9 mouse cellular contexts compared by ENCODE assay signal in the genomic region with DNA sequence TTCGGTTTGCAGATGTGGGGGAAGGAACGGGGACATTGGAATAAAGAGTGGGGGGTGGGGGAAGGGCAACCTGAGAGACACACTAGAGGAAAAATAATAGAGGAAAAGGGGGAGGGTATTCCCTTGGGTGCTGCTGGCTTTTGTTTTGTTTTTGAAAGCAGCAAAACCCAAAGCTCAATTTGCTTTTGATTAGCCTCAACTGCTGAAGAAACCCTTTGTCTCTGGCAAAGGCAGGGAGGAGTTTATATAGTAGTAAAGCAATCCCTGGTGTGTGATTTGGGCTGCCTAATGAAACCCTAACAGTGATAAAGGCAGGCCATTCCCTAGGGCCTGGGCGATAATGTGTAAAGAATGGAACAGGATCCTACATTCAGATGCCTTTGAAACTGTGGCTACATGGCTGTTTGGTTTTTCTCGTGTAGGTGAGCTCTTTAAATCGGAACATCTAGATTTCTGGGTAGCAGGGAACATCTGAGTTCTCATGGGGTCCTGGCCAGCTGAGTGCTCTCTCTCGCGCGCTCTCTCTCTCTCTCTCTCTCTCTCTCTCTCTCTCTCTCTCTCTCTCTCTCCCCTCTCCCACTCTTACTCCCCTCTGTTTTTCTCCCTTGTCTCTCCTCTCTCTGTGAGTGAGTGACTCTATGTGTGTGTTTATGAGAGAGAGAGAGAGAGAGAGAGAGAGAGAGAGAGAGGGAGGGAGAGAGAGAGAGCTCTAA. TPM values are rescaled to one million over a fixed set of nuclear protein-coding genes. Genes with fewer than 3 reads are reported as not detected.
DNase-seq lines count a peak whose midpoint lies in the region; ATAC-seq lines count a peak whose summit lies in the region.
"Had no signal": no experiment of that assay in that cellular context is flagged by ENCODE, and none has a peak within 500 bp of the region (broad histone marks: within the 10 kb centered on the region; RNA-seq: fewer than 3 reads in every experiment).

No protein-coding gene starts in this region.

- H3K9ac ChIP-seq in neural tube, embryonic 11.5 days (ENCODE audit: low read length) = no peak overlapping the region
- H3K9ac ChIP-seq in forebrain, embryonic 15.5 days (replicated peaks) = no peak overlapping the region
- H3K9ac ChIP-seq in liver, embryonic 12.5 days = no peak overlapping the region
- H3K9ac ChIP-seq in stomach, embryonic 16.5 days (ENCODE audit: low read length) = no peak overlapping the region

- WGBS in neural tube, embryonic 11.5 days = 12% methylated on average over 8 of the region's 8 CpGs
- 7% methylated on average over 8 of the region's 8 CpGs for WGBS in forebrain, embryonic 15.5 days
- 47% methylated on average over 8 of the region's 8 CpGs for WGBS in liver, embryonic 12.5 days (ENCODE audit: insufficient replicate concordance)
- WGBS in stomach, embryonic 16.5 days = 47% methylated on average over 8 of the region's 8 CpGs

- ATAC-seq in neural tube, embryonic 11.5 days (ENCODE audit: insufficient read depth, low FRiP score, low TSS enrichment) = peak; percentile 54; the same call in 1 of the 2 replicates
- peak; percentile 33; the same call in 1 of the 2 replicates for ATAC-seq in forebrain, embryonic 15.5 days (replicated peaks)
- ATAC-seq in liver, embryonic 12.5 days = no peak
- ATAC-seq in stomach, embryonic 16.5 days (ENCODE audit: insufficient read depth, low FRiP score) = no peak
- no peak for ATAC-seq in CD4-positive, CD25-positive, alpha-beta regulatory T cell, adult 4 months

- peak; percentile 44 for DNase-seq in neural tube, embryonic 11.5 days (ENCODE audit: low spot score)
- no peak for DNase-seq in neural tube, embryonic 10.5 days (ENCODE audit: extremely low spot score, low spot score)
- DNase-seq in thymus, postnatal 14 days = no peak
- DNase-seq: kidney, adult 11 months; lung, postnatal 10 days had no signal

- H3K36me3 ChIP-seq in neural tube, embryonic 11.5 days (ENCODE audit: control insufficient read depth, insufficient read depth, low read length) = no peaks in the 10 kb centered on the region
- H3K36me3 ChIP-seq in forebrain, embryonic 15.5 days = no peaks in the 10 kb centered on the region
- no peaks in the 10 kb centered on the region for H3K36me3 ChIP-seq in liver, embryonic 12.5 days
- H3K36me3 ChIP-seq in stomach, embryonic 16.5 days (ENCODE audit: control insufficient read depth, insufficient read depth, low read length) = no peaks in the 10 kb centered on the region

- peak overlapping the region; percentile 53 for H3K4me2 ChIP-seq in neural tube, embryonic 11.5 days (ENCODE audit: low read depth)
- H3K4me2 ChIP-seq in forebrain, embryonic 15.5 days (replicated peaks) = peak overlapping the region; percentile 35
- H3K4me2 ChIP-seq in liver, embryonic 12.5 days = peak overlapping the region; percentile 73; the same call in 1 of the 2 replicates
- H3K4me2 ChIP-seq in stomach, embryonic 16.5 days (ENCODE audit: low read depth, low read length) = 0 out of 2 replicates have a peak overlapping the region, but pooled peaks have one; percentile 46

- no peak overlapping the region for H3K4me3 ChIP-seq in neural tube, embryonic 11.5 days (ENCODE audit: low read depth, low read length)
- H3K4me3 ChIP-seq in forebrain, embryonic 15.5 days = no peak overlapping the region
- H3K4me3 ChIP-seq in liver, embryonic 12.5 days = no peak overlapping the region
- no peak overlapping the region for H3K4me3 ChIP-seq in stomach, embryonic 16.5 days (replicated peaks; ENCODE audit: low read length)

- peaks cover 8% of the 10 kb centered on the region; the same call in 1 of the 2 replicates for H3K4me1 ChIP-seq in neural tube, embryonic 11.5 days (ENCODE audit: control insufficient read depth, insufficient read depth, low read length)
- H3K4me1 ChIP-seq in forebrain, embryonic 15.5 days = peaks cover 27% of the 10 kb centered on the region
- H3K4me1 ChIP-seq in liver, embryonic 12.5 days = peaks cover 14% of the 10 kb centered on the region
- H3K4me1 ChIP-seq in stomach, embryonic 16.5 days (ENCODE audit: control insufficient read depth, insufficient read depth, low read length) = 0 out of 2 replicates have a peak, but pooled peaks cover 5% of the 10 kb centered on the region

- H3K9me3 ChIP-seq in neural tube, embryonic 11.5 days (ENCODE audit: control insufficient read depth, low read length) = no peaks in the 10 kb centered on the region
- no peaks in the 10 kb centered on the region for H3K9me3 ChIP-seq in forebrain, embryonic 15.5 days
- no peaks in the 10 kb centered on the region for H3K9me3 ChIP-seq in liver, embryonic 12.5 days (replicated peaks)
- no peaks in the 10 kb centered on the region for H3K9me3 ChIP-seq in stomach, embryonic 16.5 days (replicated peaks; ENCODE audit: control insufficient read depth, low read length)

- H3K27ac ChIP-seq in neural tube, embryonic 11.5 days (ENCODE audit: low read depth, low read length) = no peak overlapping the region
- no peak overlapping the region; the same call in 1 of the 2 replicates for H3K27ac ChIP-seq in forebrain, embryonic 15.5 days (replicated peaks)
- H3K27ac ChIP-seq in liver, embryonic 12.5 days = no peak overlapping the region
- no peak overlapping the region; the same call in 1 of the 2 replicates for H3K27ac ChIP-seq in stomach, embryonic 16.5 days (ENCODE audit: low read length)

- H3K27me3 ChIP-seq in neural tube, embryonic 11.5 days (ENCODE audit: control insufficient read depth, insufficient read depth, low read length) = no peaks in the 10 kb centered on the region
- H3K27me3 ChIP-seq in forebrain, embryonic 15.5 days = no peaks in the 10 kb centered on the region
- no peaks in the 10 kb centered on the region for H3K27me3 ChIP-seq in liver, embryonic 12.5 days (replicated peaks)
- H3K27me3 ChIP-seq in stomach, embryonic 16.5 days (ENCODE audit: control insufficient read depth, insufficient read depth, low read length) = no peaks in the 10 kb centered on the region

RNA-seq across cellular contexts. Expression of a gene that starts 26.8 kb away (rescaled TPM):
- polyA plus RNA-seq in neural tube, embryonic 11.5 days (2014; fragmentation: Nextera tagmentation; extraction: Ambion mirVana) = 8.2 and 8.3 TPM in 2 replicates
- 2.3 and 2.5 TPM in 2 replicates for polyA plus RNA-seq in forebrain, embryonic 15.5 days (2015; fragmentation: Nextera tagmentation; extraction: Ambion mirVana)
- polyA plus RNA-seq in liver, embryonic 12.5 days (2016; fragmentation: Nextera tagmentation; extraction: Ambion mirVana) = 3.9 and 4.5 TPM in 2 replicates
- 19.6 and 23.4 TPM in 2 replicates for polyA plus RNA-seq in stomach, embryonic 16.5 days (2015; fragmentation: Nextera tagmentation; extraction: Ambion mirVana)
- not detected for polyA plus RNA-seq in CD4-positive, CD25-positive, alpha-beta regulatory T cell, adult 4 months (2017; shearing (Covaris generic))

Comparison
In these comparisons a context has a peak if more than half of its experiments do, and no peak if none do; other contexts are left out.
1. ATAC-seq: peak in neural tube, embryonic 11.5 days (single experiment) and forebrain, embryonic 15.5 days (single experiment); none in liver, embryonic 12.5 days (single experiment), stomach, embryonic 16.5 days (single experiment) and CD4-positive, CD25-positive, alpha-beta regulatory T cell, adult 4 months (single experiment).
2. Peak in every context shown above with its lines, with median percentiles within 50 percentile points of each other: H3K4me2 ChIP-seq.